Mouse (Mus musculus): Measurements from ENCODE around the gene Reln. TPM values are rescaled to one million over a fixed set of nuclear protein-coding genes. Genes with fewer than 3 reads are reported as not detected.

Gene Reln
- total and polyA plus RNA-seq, 2 experiments, result 40.5 to 78.3 TPM

DNA sequence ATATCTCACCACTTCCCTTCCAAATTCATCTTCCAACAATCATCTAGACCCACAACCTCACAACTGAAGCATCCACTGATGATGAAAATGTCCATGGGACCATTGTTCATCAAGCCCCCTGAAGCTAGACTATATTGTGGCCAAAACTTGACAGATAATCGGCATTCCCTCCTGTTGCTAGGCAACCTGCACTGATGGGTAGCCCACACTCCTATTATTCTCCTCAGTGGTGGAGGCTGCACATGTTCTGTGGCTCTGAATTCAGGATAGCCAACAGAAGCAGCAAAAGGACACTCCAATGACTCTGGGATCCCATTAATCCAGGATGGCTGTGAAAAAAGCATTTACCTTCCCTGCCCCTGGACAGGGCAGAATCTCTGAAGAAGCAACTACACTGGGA, 40.8 kb downstream of the Reln start:
- DNase-seq (ENCODE audit: extremely low read depth, low read depth, low spot score), result no peak
- Histone ChIP-seq H3K27ac (replicated peaks; ENCODE audit: insufficient read depth, low read depth, low read length) (no peak overlapping the region), H3K79me2 (ENCODE audit: control insufficient read depth, insufficient read depth, low read length) (no peaks in the 10 kb centered on the region), H3K4me3 (ENCODE audit: insufficient read depth, low read depth, low read length) (no peak overlapping the region), H3K27me3 (ENCODE audit: control insufficient read depth, insufficient read depth, low read length) (no peaks in the 10 kb centered on the region), H3K36me3 (ENCODE audit: control insufficient read depth, insufficient read depth, low read length) (no peaks in the 10 kb centered on the region), H3K4me1 (ENCODE audit: control insufficient read depth, insufficient read depth, low read length) (no peaks in the 10 kb centered on the region), H3K9ac (ENCODE audit: low read depth, low read length) (no peak overlapping the region)
- 81% methylated on average over 1 of the region's 1 CpGs for WGBS
- TF ChIP-seq CTCF (IDR thresholded peaks at IDR 0.05; ENCODE audit: low read depth, low read length), result no peak
- TF ChIP-seq POLR2A (IDR thresholded peaks at IDR 0.05; ENCODE audit: extremely low read depth, insufficient read depth, low read length), result no peak

GRCm38 (mm10) chr5:22302309-22302708, 42.2 kb downstream of the Reln start:
- no peak overlapping the region for H3K4me3 ChIP-seq (ENCODE audit: insufficient read depth, low read depth, low read length)
- DNase-seq (ENCODE audit: extremely low read depth, low read depth, low spot score), result no peak
- H3K27ac ChIP-seq (replicated peaks; ENCODE audit: insufficient read depth, low read depth, low read length), result no peak overlapping the region
- no peaks in the 10 kb centered on the region for H3K36me3 ChIP-seq (ENCODE audit: control insufficient read depth, insufficient read depth, low read length)
- no peak for TF ChIP-seq POLR2A (IDR thresholded peaks at IDR 0.05; ENCODE audit: extremely low read depth, insufficient read depth, low read length)
- no peak for TF ChIP-seq CTCF (IDR thresholded peaks at IDR 0.05; ENCODE audit: low read depth, low read length)
- H3K4me1 ChIP-seq (ENCODE audit: control insufficient read depth, insufficient read depth, low read length), result no peaks in the 10 kb centered on the region
- no peaks in the 10 kb centered on the region for H3K79me2 ChIP-seq (ENCODE audit: control insufficient read depth, insufficient read depth, low read length)
- H3K9ac ChIP-seq (ENCODE audit: low read depth, low read length), result no peak overlapping the region
- WGBS, result 84% methylated on average over 5 of the region's 5 CpGs
- H3K27me3 ChIP-seq (ENCODE audit: control insufficient read depth, insufficient read depth, low read length), result no peaks in the 10 kb centered on the region

GRCm38 (mm10) chr5:22300788-22301187, 43.7 kb downstream of the Reln start:
- WGBS, result 87% methylated on average over 5 of the region's 5 CpGs
- no peaks in the 10 kb centered on the region for H3K4me1 ChIP-seq (ENCODE audit: control insufficient read depth, insufficient read depth, low read length)

GRCm38 (mm10) chr5:22300046-22300445, 44.5 kb downstream of the Reln start:
- WGBS, result 88% methylated on average over 6 of the region's 6 CpGs
- no peak overlapping the region for H3K4me3 ChIP-seq (ENCODE audit: insufficient read depth, low read depth, low read length)

More at GRCm38 (mm10) chr5:22300788-22301187, 43.7 kb downstream of the Reln start:
- TF ChIP-seq CTCF (IDR thresholded peaks at IDR 0.05; ENCODE audit: low read depth, low read length) (no peak), POLR2A (IDR thresholded peaks at IDR 0.05; ENCODE audit: extremely low read depth, insufficient read depth, low read length) (no peak)
- Histone ChIP-seq H3K27ac (replicated peaks; ENCODE audit: insufficient read depth, low read depth, low read length) (no peak overlapping the region), H3K4me3 (ENCODE audit: insufficient read depth, low read depth, low read length) (no peak overlapping the region), H3K27me3 (ENCODE audit: control insufficient read depth, insufficient read depth, low read length) (no peaks in the 10 kb centered on the region), H3K9ac (ENCODE audit: low read depth, low read length) (no peak overlapping the region), H3K36me3 (ENCODE audit: control insufficient read depth, insufficient read depth, low read length) (no peaks in the 10 kb centered on the region), H3K79me2 (ENCODE audit: control insufficient read depth, insufficient read depth, low read length) (no peaks in the 10 kb centered on the region)
- DNase-seq (ENCODE audit: extremely low read depth, low read depth, low spot score), result no peak

GRCm38 (mm10) chr5:22295161-22295560, 49.3 kb downstream of the Reln start:
- no peak overlapping the region for H3K4me3 ChIP-seq (ENCODE audit: insufficient read depth, low read depth, low read length)
- no peak for DNase-seq (ENCODE audit: extremely low read depth, low read depth, low spot score)
- H3K4me1 ChIP-seq (ENCODE audit: control insufficient read depth, insufficient read depth, low read length), result no peaks in the 10 kb centered on the region
- H3K36me3 ChIP-seq (ENCODE audit: control insufficient read depth, insufficient read depth, low read length), result no peaks in the 10 kb centered on the region
- no peak for TF ChIP-seq POLR2A (IDR thresholded peaks at IDR 0.05; ENCODE audit: extremely low read depth, insufficient read depth, low read length)
- no peak for TF ChIP-seq CTCF (IDR thresholded peaks at IDR 0.05; ENCODE audit: low read depth, low read length)
- WGBS, result 91% methylated on average over 6 of the region's 6 CpGs
- no peak overlapping the region for H3K9ac ChIP-seq (ENCODE audit: low read depth, low read length)
- H3K27me3 ChIP-seq (ENCODE audit: control insufficient read depth, insufficient read depth, low read length), result no peaks in the 10 kb centered on the region
- no peaks in the 10 kb centered on the region for H3K79me2 ChIP-seq (ENCODE audit: control insufficient read depth, insufficient read depth, low read length)
- H3K27ac ChIP-seq (replicated peaks; ENCODE audit: insufficient read depth, low read depth, low read length), result no peak overlapping the region

More at GRCm38 (mm10) chr5:22300046-22300445, 44.5 kb downstream of the Reln start:
- no peak overlapping the region for H3K27ac ChIP-seq (replicated peaks; ENCODE audit: insufficient read depth, low read depth, low read length)
- H3K27me3 ChIP-seq (ENCODE audit: control insufficient read depth, insufficient read depth, low read length), result no peaks in the 10 kb centered on the region
- TF ChIP-seq CTCF (IDR thresholded peaks at IDR 0.05; ENCODE audit: low read depth, low read length) (no peak), POLR2A (IDR thresholded peaks at IDR 0.05; ENCODE audit: extremely low read depth, insufficient read depth, low read length) (no peak)
- H3K9ac ChIP-seq (ENCODE audit: low read depth, low read length), result no peak overlapping the region
- no peak for DNase-seq (ENCODE audit: extremely low read depth, low read depth, low spot score)
- H3K4me1 ChIP-seq (ENCODE audit: control insufficient read depth, insufficient read depth, low read length), result no peaks in the 10 kb centered on the region
- no peaks in the 10 kb centered on the region for H3K79me2 ChIP-seq (ENCODE audit: control insufficient read depth, insufficient read depth, low read length)
- H3K36me3 ChIP-seq (ENCODE audit: control insufficient read depth, insufficient read depth, low read length), result no peaks in the 10 kb centered on the region

DNA sequence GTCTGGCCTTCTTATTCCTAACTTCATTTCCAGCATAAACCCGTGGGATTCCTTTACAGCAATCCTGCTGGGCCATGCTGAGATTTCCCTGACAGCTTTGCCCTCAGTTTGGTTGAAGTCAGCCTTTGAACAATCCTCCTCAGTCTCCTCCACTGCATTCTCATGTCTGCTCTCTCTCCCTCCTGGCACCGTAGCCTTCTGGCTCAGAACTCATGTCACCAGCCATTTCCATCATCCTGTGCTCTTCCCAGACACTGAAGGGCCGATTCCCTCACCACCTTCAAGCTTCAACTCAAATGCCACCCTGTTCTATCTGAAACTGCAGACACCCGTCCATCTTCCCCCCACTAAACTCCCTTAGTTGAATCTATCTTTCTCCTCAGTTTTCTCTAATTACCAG, 53.1 kb downstream of the Reln start:
- H3K27me3 ChIP-seq (ENCODE audit: control insufficient read depth, insufficient read depth, low read length), result no peaks in the 10 kb centered on the region
- no peaks in the 10 kb centered on the region for H3K4me1 ChIP-seq (ENCODE audit: control insufficient read depth, insufficient read depth, low read length)
- WGBS, result 74% methylated on average over 4 of the region's 4 CpGs
- H3K79me2 ChIP-seq (ENCODE audit: control insufficient read depth, insufficient read depth, low read length), result no peaks in the 10 kb centered on the region
- no peak overlapping the region for H3K4me3 ChIP-seq (ENCODE audit: insufficient read depth, low read depth, low read length)
- no peak for DNase-seq (ENCODE audit: extremely low read depth, low read depth, low spot score)
- no peaks in the 10 kb centered on the region for H3K36me3 ChIP-seq (ENCODE audit: control insufficient read depth, insufficient read depth, low read length)
- H3K9ac ChIP-seq (ENCODE audit: low read depth, low read length), result no peak overlapping the region
- H3K27ac ChIP-seq (replicated peaks; ENCODE audit: insufficient read depth, low read depth, low read length), result no peak overlapping the region
- TF ChIP-seq CTCF (IDR thresholded peaks at IDR 0.05; ENCODE audit: low read depth, low read length) (no peak), POLR2A (IDR thresholded peaks at IDR 0.05; ENCODE audit: extremely low read depth, insufficient read depth, low read length) (no peak)

All from liver, adult 2 months (tissue).